Mouse (Mus musculus) heart, embryonic 13.5 days (tissue): ENCODE data around the gene Zfp12. TPM values are rescaled to one million over a fixed set of nuclear protein-coding genes. Genes with fewer than 3 reads are reported as not detected.
A peak's percentile ranks its signal among the peaks of the same experiment; 100 is the strongest.

Experiments used
- ATAC-seq: fragments of 200-750 bp; cut with Nextera tagmentation; 2 replicates; pipeline ENCODE4 v1.8.0; 2017; ENCODE audit warnings: moderate TSS enrichment; ENCODE audit not compliant: insufficient number of reproducible peaks, low FRiP score, low TSS enrichment; ENCODE audit errors: extremely low read depth
- H3K27ac ChIP-seq: fragments of 300-500 bp; sonication (generic); replicated peaks from 2 replicates; pipeline ENCODE4 v1.5.1; 2015; ENCODE audit warnings: moderate library complexity, mild to moderate bottlenecking, inconsistent platforms
- H3K27me3 ChIP-seq: fragments of 300-500 bp; sonication (generic); replicated peaks from 2 replicates; pipeline ENCODE4 v1.6.1; 2015; ENCODE audit warnings: mild to moderate bottlenecking, inconsistent platforms
- H3K36me3 ChIP-seq: fragments of 300-500 bp; sonication (generic); 2 replicates; pipeline ENCODE4 v1.6.1; 2015; ENCODE audit warnings: mild to moderate bottlenecking, inconsistent platforms
- H3K4me1 ChIP-seq: fragments of 300-500 bp; sonication (generic); 2 replicates; pipeline ENCODE4 v1.6.1; 2015; ENCODE audit warnings: inconsistent platforms
- H3K4me2 ChIP-seq: fragments of 300-500 bp; sonication (generic); 2 replicates; pipeline ENCODE4 v1.6.1; 2015; ENCODE audit warnings: inconsistent platforms, mild to moderate bottlenecking, moderate library complexity
- H3K4me3 ChIP-seq: fragments of 300-500 bp; sonication (generic); 2 replicates; pipeline ENCODE4 v1.5.1; 2015; ENCODE audit warnings: moderate library complexity, mild to moderate bottlenecking, inconsistent platforms
- H3K9ac ChIP-seq: fragments of 300-500 bp; sonication (generic); 2 replicates; pipeline ENCODE4 v1.6.1; 2015; ENCODE audit warnings: inconsistent platforms, mild to moderate bottlenecking, moderate library complexity
- H3K9me3 ChIP-seq: fragments of 300-500 bp; sonication (generic); 2 replicates; pipeline ENCODE4 v1.6.1; 2016; ENCODE audit warnings: inconsistent platforms
- WGBS: fragments of 180-500 bp; shearing (Covaris S2); methylation state at CpG from one replicate; pipeline ENCODE4 v1.1.7; 2015; ENCODE audit warnings: mixed read lengths; 5-methylcytosine and 5-hydroxymethylcytosine counted together
- polyA plus RNA-seq: library from polyadenylated mRNA; unstranded; fragments of >200 nt; fragmentation: Nextera tagmentation; extraction: Ambion mirVana; gene quantifications from 2 replicates; pipeline ENCODE4 v1.2.1, GENCODE M21; 2015

Gene Zfp12
- polyA plus RNA-seq, 1 experiment from 2014 or later, result 7.0 TPM

- H3K4me2 ChIP-seq, result no peak overlapping the region
- H3K27me3 ChIP-seq, result peaks cover 7% of the 10 kb centered on the region; the same call in 1 of the 2 replicates
- H3K9me3 ChIP-seq, result peaks cover 5% of the 10 kb centered on the region; the same call in 1 of the 2 replicates
- no peaks in the 10 kb centered on the region for H3K4me1 ChIP-seq
- no peak overlapping the region for H3K27ac ChIP-seq
- 94% methylated on average over 26 of the region's 26 CpGs for WGBS
- H3K36me3 ChIP-seq, result peaks cover 98% of the 10 kb centered on the region
- no peak overlapping the region for H3K9ac ChIP-seq
- ATAC-seq, result no peak
- H3K4me3 ChIP-seq, result no peak overlapping the region
These were observed 10.0 kb downstream of the Zfp12 start for GRCm38 (mm10) chr5:143244926-143245325.

- ATAC-seq, result no peak
- H3K4me2 ChIP-seq, result no peak overlapping the region
These were observed 17.1 kb downstream of the Zfp12 start for GRCm38 (mm10) chr5:143252039-143252438.

GRCm38 (mm10) chr5:143252791-143253185, 17.8 kb downstream of the Zfp12 start:
- WGBS, result 22% methylated on average over 18 of the region's 18 CpGs
- no peak overlapping the region for H3K27ac ChIP-seq
- peak overlapping the region; percentile 78 for H3K4me2 ChIP-seq

More at GRCm38 (mm10) chr5:143252039-143252438, 17.1 kb downstream of the Zfp12 start:
- Histone ChIP-seq H3K9me3 (no peaks in the 10 kb centered on the region), H3K9ac (no peak overlapping the region), H3K27me3 (peaks cover 77% of the 10 kb centered on the region), H3K27ac (no peak overlapping the region), H3K36me3 (peaks cover 68% of the 10 kb centered on the region), H3K4me3 (no peak overlapping the region), H3K4me1 (peaks cover 24% of the 10 kb centered on the region)
- 54% methylated on average over 6 of the region's 6 CpGs for WGBS

GRCm38 (mm10) chr5:143253186-143253880, 18.4 kb downstream of the Zfp12 start:
- Histone ChIP-seq H3K4me1 (peaks cover 24% of the 10 kb centered on the region), H3K36me3 (peaks cover 61% of the 10 kb centered on the region), H3K4me2 (peak overlapping the region; percentile 78), H3K4me3 (peak overlapping the region; percentile 54), H3K27me3 (peaks cover 90% of the 10 kb centered on the region), H3K27ac (no peak overlapping the region), H3K9me3 (no peaks in the 10 kb centered on the region), H3K9ac (peak overlapping the region; percentile 65)
- no peak for ATAC-seq
- 4% methylated on average over 102 of the region's 103 CpGs for WGBS

More at GRCm38 (mm10) chr5:143252791-143253185, 17.8 kb downstream of the Zfp12 start:
- peaks cover 85% of the 10 kb centered on the region for H3K27me3 ChIP-seq
- H3K4me3 ChIP-seq, result peak overlapping the region; percentile 54
- peaks cover 24% of the 10 kb centered on the region for H3K4me1 ChIP-seq
- no peaks in the 10 kb centered on the region for H3K9me3 ChIP-seq
- no peak for ATAC-seq
- peaks cover 61% of the 10 kb centered on the region for H3K36me3 ChIP-seq
- H3K9ac ChIP-seq, result 0 out of 2 replicates have a peak overlapping the region, but pooled peaks have one; percentile 65

- no peak overlapping the region for H3K27ac ChIP-seq
- peak overlapping the region; percentile 65 for H3K9ac ChIP-seq
- H3K4me2 ChIP-seq, result peak overlapping the region; percentile 78
- H3K27me3 ChIP-seq, result peaks cover 97% of the 10 kb centered on the region
- peaks cover 57% of the 10 kb centered on the region for H3K36me3 ChIP-seq
- peak overlapping the region; percentile 54 for H3K4me3 ChIP-seq
- 4% methylated on average over 75 of the region's 81 CpGs for WGBS
- no peak for ATAC-seq
- H3K4me1 ChIP-seq, result peaks cover 24% of the 10 kb centered on the region
- no peaks in the 10 kb centered on the region for H3K9me3 ChIP-seq
These were observed 19.0 kb downstream of the Zfp12 start for GRCm38 (mm10) chr5:143253881-143254486.

- peaks cover 97% of the 10 kb centered on the region for H3K27me3 ChIP-seq
- H3K9me3 ChIP-seq, result no peaks in the 10 kb centered on the region
- H3K4me2 ChIP-seq, result peak overlapping the region; percentile 78
- WGBS, result 10% methylated on average over 66 of the region's 66 CpGs
- no peak for ATAC-seq
- H3K4me1 ChIP-seq, result peaks cover 24% of the 10 kb centered on the region
- H3K27ac ChIP-seq, result no peak overlapping the region
- H3K9ac ChIP-seq, result 0 out of 2 replicates have a peak overlapping the region, but pooled peaks have one; percentile 24
- H3K36me3 ChIP-seq, result peaks cover 57% of the 10 kb centered on the region
- H3K4me3 ChIP-seq, result peak overlapping the region; percentile 54
These were observed 19.6 kb downstream of the Zfp12 start for GRCm38 (mm10) chr5:143254487-143255130.

- no peak overlapping the region for H3K27ac ChIP-seq
- H3K4me3 ChIP-seq, result peak overlapping the region; percentile 54
- H3K4me1 ChIP-seq, result peaks cover 24% of the 10 kb centered on the region
- WGBS, result 16% methylated on average over 24 of the region's 24 CpGs
- ATAC-seq, result no peak
- H3K27me3 ChIP-seq, result peaks cover 98% of the 10 kb centered on the region
- H3K4me2 ChIP-seq, result peak overlapping the region; percentile 78
- H3K9me3 ChIP-seq, result no peaks in the 10 kb centered on the region
- no peak overlapping the region for H3K9ac ChIP-seq
- H3K36me3 ChIP-seq, result peaks cover 59% of the 10 kb centered on the region
These were observed 20.2 kb downstream of the Zfp12 start for GRCm38 (mm10) chr5:143255131-143255519.

GRCm38 (mm10) chr5:143255802-143256201, 20.8 kb downstream of the Zfp12 start:
- H3K4me1 ChIP-seq, result peaks cover 24% of the 10 kb centered on the region
- no peaks in the 10 kb centered on the region for H3K9me3 ChIP-seq
- H3K36me3 ChIP-seq, result peaks cover 66% of the 10 kb centered on the region
- WGBS, result 84% methylated on average over 5 of the region's 5 CpGs
- peaks cover 91% of the 10 kb centered on the region for H3K27me3 ChIP-seq
- ATAC-seq, result no peak
- no peak overlapping the region for H3K4me3 ChIP-seq
- H3K4me2 ChIP-seq, result no peak overlapping the region
- H3K9ac ChIP-seq, result no peak overlapping the region
- H3K27ac ChIP-seq, result no peak overlapping the region

GRCm38 (mm10) chr5:143261636-143262035, 26.7 kb downstream of the Zfp12 start:
- Histone ChIP-seq H3K9me3 (no peaks in the 10 kb centered on the region), H3K9ac (no peak overlapping the region), H3K27ac (no peak overlapping the region), H3K36me3 (peaks cover 66% of the 10 kb centered on the region), H3K4me2 (no peak overlapping the region), H3K4me3 (no peak overlapping the region), H3K27me3 (peaks cover 33% of the 10 kb centered on the region), H3K4me1 (peaks cover 11% of the 10 kb centered on the region)
- no peak for ATAC-seq
- 77% methylated on average over 8 of the region's 8 CpGs for WGBS

GRCm38 (mm10) chr5:143264689-143265088, 29.7 kb downstream of the Zfp12 start:
- H3K4me2 ChIP-seq, result no peak overlapping the region
- no peak overlapping the region for H3K27ac ChIP-seq
- 76% methylated on average over 10 of the region's 10 CpGs for WGBS
- ATAC-seq, result no peak
- H3K4me3 ChIP-seq, result no peak overlapping the region
- H3K9me3 ChIP-seq, result no peaks in the 10 kb centered on the region
- 0 out of 2 replicates have a peak, but pooled peaks cover 5% of the 10 kb centered on the region for H3K27me3 ChIP-seq
- H3K9ac ChIP-seq, result no peak overlapping the region
- H3K4me1 ChIP-seq, result peaks cover 23% of the 10 kb centered on the region
- H3K36me3 ChIP-seq, result peaks cover 47% of the 10 kb centered on the region

GRCm38 (mm10) chr5:143265409-143265808, 30.4 kb downstream of the Zfp12 start:
- Histone ChIP-seq H3K9me3 (no peaks in the 10 kb centered on the region), H3K27me3 (no peaks in the 10 kb centered on the region), H3K36me3 (peaks cover 40% of the 10 kb centered on the region), H3K27ac (no peak overlapping the region), H3K4me1 (peaks cover 26% of the 10 kb centered on the region), H3K4me2 (no peak overlapping the region), H3K4me3 (no peak overlapping the region), H3K9ac (no peak overlapping the region)
- ATAC-seq, result no peak
- 45% methylated on average over 1 of the region's 1 CpGs for WGBS
